Mouse (Mus musculus): ENCODE measurements at regions not wholly inside any gene's neighbourhood (a gene's known extent, or its start where the extent isn't known, plus 50 kb on each side); places are given as distances from the start of the nearest gene placed in this dataset.

DNA sequence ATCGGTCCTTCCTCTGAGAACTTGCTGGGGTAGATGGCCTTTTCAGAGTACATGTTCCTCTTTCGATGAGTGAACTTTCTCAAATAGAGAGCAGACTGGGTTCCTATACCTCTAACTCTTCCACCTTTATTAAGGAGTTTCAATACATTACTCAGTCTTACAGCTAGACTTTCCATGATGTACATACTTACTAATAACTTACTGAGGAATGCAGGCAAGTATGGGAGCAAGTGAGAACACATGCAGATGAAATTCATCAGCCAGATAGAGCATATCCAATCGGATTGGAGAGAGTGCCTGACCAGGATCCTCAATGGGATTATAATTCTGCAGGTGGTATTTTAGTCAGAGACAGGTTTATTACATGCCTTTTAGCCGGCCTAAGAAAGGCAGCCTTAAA lies 292.2 kb upstream of the Large1 start:
- DNase-seq (ENCODE audit: low read depth, low spot score), result no peak

DNA sequence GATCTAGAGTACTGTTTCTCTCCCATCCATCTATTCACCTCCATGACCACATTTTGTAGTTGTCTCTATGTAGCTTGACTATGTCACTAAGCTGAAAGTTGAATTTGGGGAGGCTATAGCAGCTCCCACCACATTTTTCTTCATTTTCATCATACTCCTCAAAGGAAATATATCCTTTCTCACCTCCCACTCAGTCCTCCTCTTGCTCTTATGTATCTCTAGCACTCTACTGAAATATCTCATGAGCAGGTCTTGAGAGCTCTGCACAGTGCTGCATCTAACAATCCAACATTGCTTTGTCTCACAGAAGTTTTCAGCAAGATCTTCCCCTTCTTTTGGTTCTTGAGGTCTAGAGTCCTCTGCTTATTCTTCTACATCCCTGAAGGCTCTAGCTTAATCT lies 273.5 kb upstream of the Large1 start:
- no peak for DNase-seq (ENCODE audit: low read depth, low spot score)

DNA sequence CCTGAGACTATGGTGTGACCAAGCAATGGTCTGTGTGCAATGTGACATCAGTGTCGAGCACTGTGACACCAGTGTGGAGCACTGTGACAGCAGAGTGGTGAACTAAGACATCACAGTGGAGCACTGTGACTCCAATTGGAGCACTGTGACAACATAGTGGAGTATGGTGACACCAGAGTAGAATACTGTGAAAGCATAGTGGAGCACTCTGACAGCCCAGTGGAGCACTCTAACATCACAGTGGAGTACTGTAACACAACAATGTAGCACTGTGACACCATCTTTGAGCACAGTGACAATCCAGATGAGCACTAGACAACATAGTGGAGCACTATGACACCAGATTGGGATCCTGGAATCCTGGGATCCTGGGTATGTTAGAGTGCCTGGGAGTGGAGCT lies 265.6 kb upstream of the Large1 start:
- peak; percentile 14 for DNase-seq (ENCODE audit: low read depth, low spot score)

DNA sequence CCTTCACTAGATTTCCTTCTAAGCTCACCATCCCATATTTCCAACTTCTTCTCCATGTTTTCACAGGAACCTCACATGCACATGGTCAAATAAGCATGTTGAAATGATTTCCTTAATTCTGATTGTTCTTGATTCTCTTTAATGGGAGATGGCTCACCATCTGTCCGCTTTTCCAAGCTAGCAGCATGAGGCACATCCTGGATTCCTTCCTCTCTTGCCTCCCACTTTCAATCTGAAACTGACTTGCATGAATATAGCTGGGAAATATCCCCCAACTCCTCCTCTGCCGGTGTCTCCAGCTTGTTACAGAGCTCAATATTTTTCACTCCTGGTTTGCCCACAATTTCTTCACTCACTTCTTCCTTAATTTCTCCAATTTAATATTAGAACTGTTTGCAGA lies 261.3 kb upstream of the Large1 start:
- no peak for DNase-seq (ENCODE audit: low read depth, low spot score)

DNA sequence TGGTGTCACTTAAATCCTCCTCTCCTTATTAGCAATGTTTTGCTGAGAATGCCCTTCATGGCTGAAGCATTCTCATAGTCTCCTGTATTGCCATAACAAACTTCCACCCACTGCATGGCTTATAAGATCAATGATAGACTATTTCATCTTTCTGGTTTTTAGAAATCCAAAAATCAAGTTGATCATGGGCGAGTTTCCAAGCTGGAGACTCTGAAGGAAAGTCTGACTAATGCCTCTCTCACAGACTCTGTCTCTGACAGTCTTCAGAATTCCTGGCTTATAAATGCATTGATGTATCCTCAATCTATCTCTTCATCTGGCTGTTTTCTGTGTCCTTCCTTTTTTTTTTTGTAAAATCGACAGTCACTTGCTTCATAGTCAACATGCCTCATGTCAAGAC lies 260.8 kb upstream of the Large1 start:
- no peak for DNase-seq (ENCODE audit: low read depth, low spot score)

DNA sequence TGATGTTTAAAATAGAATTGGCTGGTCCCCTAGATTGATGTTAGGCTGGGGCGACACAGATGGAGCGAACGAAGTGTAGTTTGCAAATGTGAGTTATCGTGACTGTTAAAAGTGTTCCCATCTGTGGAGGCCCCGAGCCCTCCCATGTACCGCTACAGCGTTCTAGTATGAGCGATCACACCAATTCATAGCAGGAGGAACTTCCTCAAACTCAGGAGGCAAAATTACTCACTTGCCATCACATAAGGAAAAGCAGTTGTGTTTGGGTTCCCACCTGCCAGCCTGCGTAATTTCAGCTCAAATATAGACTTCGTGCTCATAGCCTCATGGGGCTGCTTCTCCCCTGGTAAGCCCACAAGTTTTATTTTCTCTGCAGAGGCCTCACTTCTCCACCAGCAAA lies 258.2 kb upstream of the Large1 start:
- no peak for DNase-seq (ENCODE audit: low read depth, low spot score)

DNA sequence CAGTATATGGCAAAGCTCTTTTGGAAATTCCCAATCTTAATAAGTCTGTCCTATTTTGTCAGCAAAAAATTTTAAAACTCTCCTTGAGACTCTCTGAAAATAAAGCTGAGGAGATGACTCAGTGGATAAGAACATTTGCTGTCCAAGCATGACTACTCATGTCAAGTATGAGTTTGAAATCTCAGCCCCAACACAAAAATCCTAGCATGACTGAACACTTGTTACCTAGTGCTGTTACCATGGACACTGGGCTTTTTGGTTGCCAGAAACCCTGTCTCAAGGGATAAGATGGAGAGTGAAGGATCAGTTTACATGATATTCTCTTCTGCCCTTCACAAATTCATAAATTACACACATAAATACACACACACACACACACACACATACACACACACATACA lies 217.3 kb upstream of the Large1 start:
- DNase-seq (ENCODE audit: low read depth, low spot score), result no peak

DNA sequence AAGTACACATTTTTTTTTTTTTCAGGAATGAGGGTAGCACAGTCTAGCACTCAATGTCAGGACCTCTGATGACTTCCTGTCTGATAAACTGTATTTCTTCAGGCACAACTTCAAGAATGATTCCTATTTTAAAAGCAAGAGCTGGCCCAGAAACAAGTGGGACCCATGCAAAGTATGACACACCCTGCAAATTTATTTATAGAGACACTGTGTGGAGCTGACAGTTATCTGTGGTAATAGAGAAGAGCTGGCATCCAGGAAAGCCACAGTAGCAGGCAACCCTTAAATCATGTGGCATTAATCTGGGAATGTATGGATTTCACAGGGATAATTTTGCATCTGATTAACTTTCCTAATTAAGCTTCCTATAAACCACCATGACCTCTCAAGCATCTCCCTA lies 216.6 kb upstream of the Large1 start:
- DNase-seq (ENCODE audit: low read depth, low spot score), result no peak

Measured in CD4-positive, CD25-positive, alpha-beta regulatory T cell, adult 2 months (primary cell).